Mouse (Mus musculus): ENCODE measurements around the gene Pimreg.

DNA sequence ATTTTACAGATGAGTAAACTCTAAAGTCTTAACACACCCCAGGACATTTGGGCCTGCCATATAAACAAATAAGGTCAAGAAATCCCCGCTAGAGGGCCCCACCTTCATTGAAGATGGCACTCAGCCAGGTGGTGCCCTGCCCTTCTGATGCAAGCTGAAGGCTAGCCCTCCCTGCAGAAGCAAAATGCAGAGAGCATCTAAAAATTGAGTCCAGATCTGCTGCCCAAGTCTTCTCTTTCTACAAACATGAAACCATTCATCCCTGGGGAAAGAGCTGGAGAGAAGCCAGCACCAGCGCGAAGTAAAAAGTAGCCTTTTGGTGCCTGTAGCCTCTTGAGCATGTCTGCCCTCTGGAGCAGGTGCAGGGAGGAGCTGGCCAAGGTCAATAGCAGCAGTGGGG, 36.2 kb downstream of the Pimreg start:
- TF ChIP-seq POLR2A (IDR thresholded peaks at IDR 0.05; ENCODE audit: extremely low read depth, insufficient read depth, low read length) (no peak), CTCF (IDR thresholded peaks at IDR 0.05; ENCODE audit: low read depth, low read length) (no peak)
